Mouse (Mus musculus) lung, postnatal 0 days (tissue): ENCODE results near the gene Hnrnpul2.

ENCODE experiments used
- CTCF ChIP-seq: IDR thresholded peaks from 2 replicates; pipeline ENCODE4 v1.5.1; 2016; ENCODE audit warnings: antibody characterized with exemption, mild to moderate bottlenecking
- EP300 ChIP-seq: IDR thresholded peaks from 2 replicates; pipeline ENCODE4 v1.6.1; 2016; ENCODE audit warnings: antibody characterized with exemption, mild to moderate bottlenecking, control low read depth

GRCm38 (mm10) chr19:8772996-8773395, 46.8 kb upstream of the Hnrnpul2 start:
- TF ChIP-seq CTCF (no peak), EP300 (no peak)
